Mouse (Mus musculus): ENCODE results near the gene Gal3st2c. TPM values are rescaled to one million over a fixed set of nuclear protein-coding genes. Genes with fewer than 3 reads are reported as not detected.
"Not testable (repeated sequence)": the region's sequence is repeated elsewhere in the genome, so short reads cannot be mapped to it uniquely, and the experiment has no call there.

The Gal3st2c gene
- not detected in 2 replicates for polyA plus RNA-seq (2014; fragmentation: Nextera tagmentation; extraction: Ambion mirVana)

DNA sequence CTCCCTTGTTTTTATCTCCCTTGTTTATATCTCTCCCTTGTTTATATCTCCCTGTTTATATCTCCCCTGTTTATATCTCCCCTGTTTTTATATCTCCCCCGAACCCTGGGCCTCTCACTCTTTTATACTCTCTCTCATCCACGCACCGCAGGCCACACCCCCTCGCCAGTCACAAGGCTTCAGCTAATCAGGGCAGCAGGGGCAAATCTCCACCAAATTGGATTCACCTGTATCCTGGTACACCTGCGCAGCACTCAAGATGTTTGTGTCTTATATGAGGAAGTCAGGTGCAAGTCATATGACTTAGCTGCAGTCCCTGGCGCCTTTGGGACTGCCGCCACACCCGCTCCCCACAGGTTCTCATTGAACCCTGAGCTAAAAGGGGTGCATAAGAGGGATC is at the start of gene Gal3st2c:
Gene Gal3st2c (plus strand): TSS at position 301 of the 400 bp plus-strand sequence.
- H3K27ac ChIP-seq (ENCODE audit: low read depth, low read length); H3K4me3 ChIP-seq (ENCODE audit: low read depth, low read length); H3K9ac ChIP-seq (ENCODE audit: low read length); DNase-seq (ENCODE audit: low spot score); H3K36me3 ChIP-seq (ENCODE audit: control insufficient read depth, insufficient read depth, low read length); H3K4me2 ChIP-seq (ENCODE audit: low read depth, low read length, severe bottlenecking); ATAC-seq (replicated peaks; ENCODE audit: low FRiP score); H3K4me1 ChIP-seq (replicated peaks; ENCODE audit: control insufficient read depth, insufficient read depth, low read length); H3K9me3 ChIP-seq (ENCODE audit: control insufficient read depth, low read length); H3K27me3 ChIP-seq (ENCODE audit: control insufficient read depth, insufficient read depth, low read length): not testable (repeated sequence)
- 90% methylated on average over 6 of the region's 8 CpGs for WGBS

DNA sequence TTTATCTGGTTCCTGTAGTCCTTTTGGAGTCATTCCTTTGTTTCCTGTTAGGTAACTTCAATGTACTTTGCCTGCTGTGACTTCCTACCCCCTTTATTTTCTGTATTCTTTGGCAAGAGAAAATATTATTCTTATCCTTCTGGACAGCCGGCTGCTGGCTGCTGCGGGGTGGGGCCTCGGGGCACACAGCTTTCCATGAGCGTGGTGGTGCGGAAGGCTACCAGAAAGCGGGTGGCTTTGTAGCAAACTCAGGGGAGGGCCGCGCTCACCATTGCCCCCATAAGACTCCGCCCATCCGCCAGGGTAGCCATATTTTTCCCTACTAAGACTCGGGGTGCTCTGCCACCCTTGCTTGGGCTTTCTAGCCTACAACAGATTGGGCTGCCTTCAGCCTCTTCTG is 41.2 kb upstream of the Gal3st2c start:
- not testable (repeated sequence) for H3K4me2 ChIP-seq (ENCODE audit: low read depth, low read length, severe bottlenecking); H3K9ac ChIP-seq (ENCODE audit: low read length); H3K36me3 ChIP-seq (ENCODE audit: control insufficient read depth, insufficient read depth, low read length); DNase-seq (ENCODE audit: low spot score); H3K4me3 ChIP-seq (ENCODE audit: low read depth, low read length); H3K27me3 ChIP-seq (ENCODE audit: control insufficient read depth, insufficient read depth, low read length); H3K4me1 ChIP-seq (replicated peaks; ENCODE audit: control insufficient read depth, insufficient read depth, low read length); H3K9me3 ChIP-seq (ENCODE audit: control insufficient read depth, low read length); H3K27ac ChIP-seq (ENCODE audit: low read depth, low read length)
- no CpG with 5 or more reads among the region's 11 CpGs for WGBS
- peak; percentile 79 for ATAC-seq (replicated peaks; ENCODE audit: low FRiP score)

DNA sequence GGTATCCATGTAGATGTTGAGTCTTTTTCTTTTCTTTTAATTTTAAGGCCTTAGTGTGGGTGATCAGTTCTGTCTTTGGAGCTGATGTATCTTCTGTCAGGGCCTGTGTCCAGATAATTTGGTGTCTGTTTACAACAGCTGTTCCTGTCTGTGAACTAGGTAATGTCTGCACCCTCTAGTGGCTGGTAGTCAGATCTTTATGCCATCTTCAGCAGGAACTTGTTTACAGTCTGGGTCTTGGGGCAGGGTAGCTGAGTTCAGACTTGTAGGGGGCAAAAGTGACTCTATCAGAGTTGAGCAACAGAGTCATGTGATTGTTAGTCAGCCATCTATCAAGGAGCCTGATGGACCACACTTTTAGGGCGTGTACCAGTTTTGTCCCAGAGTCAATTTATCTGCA is 23.8 kb upstream of the Gal3st2c start:
- not testable (repeated sequence) for DNase-seq (ENCODE audit: low spot score); H3K36me3 ChIP-seq (ENCODE audit: control insufficient read depth, insufficient read depth, low read length); H3K9ac ChIP-seq (ENCODE audit: low read length); H3K4me3 ChIP-seq (ENCODE audit: low read depth, low read length); H3K27ac ChIP-seq (ENCODE audit: low read depth, low read length); H3K4me1 ChIP-seq (replicated peaks; ENCODE audit: control insufficient read depth, insufficient read depth, low read length); H3K9me3 ChIP-seq (ENCODE audit: control insufficient read depth, low read length); H3K27me3 ChIP-seq (ENCODE audit: control insufficient read depth, insufficient read depth, low read length); H3K4me2 ChIP-seq (ENCODE audit: low read depth, low read length, severe bottlenecking); ATAC-seq (replicated peaks; ENCODE audit: low FRiP score)
- WGBS = no CpG with 5 or more reads among the region's 1 CpGs

DNA sequence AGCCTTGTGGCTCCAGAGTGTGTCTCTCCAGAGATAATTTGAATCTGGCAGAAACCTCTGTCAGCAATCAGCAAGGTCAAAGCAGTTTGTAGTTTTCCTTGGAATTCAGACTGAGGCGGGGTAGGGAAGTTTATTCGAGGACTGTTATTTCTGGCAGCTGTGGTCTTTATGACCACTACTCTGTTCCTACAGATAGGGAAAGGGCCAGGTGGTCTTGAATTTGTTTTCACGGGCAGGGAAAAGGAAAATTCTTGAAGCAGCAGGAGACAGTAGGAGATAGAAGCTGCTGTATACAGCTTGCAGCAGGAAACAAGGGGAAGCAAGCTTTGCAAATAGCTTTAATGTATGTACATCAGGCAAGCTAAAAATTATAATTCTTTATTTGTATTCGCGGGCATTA is 19.9 kb upstream of the Gal3st2c start:
- H3K9ac ChIP-seq (ENCODE audit: low read length); H3K4me1 ChIP-seq (replicated peaks; ENCODE audit: control insufficient read depth, insufficient read depth, low read length); H3K4me2 ChIP-seq (ENCODE audit: low read depth, low read length, severe bottlenecking); H3K27ac ChIP-seq (ENCODE audit: low read depth, low read length); H3K36me3 ChIP-seq (ENCODE audit: control insufficient read depth, insufficient read depth, low read length); H3K9me3 ChIP-seq (ENCODE audit: control insufficient read depth, low read length); H3K4me3 ChIP-seq (ENCODE audit: low read depth, low read length); DNase-seq (ENCODE audit: low spot score); H3K27me3 ChIP-seq (ENCODE audit: control insufficient read depth, insufficient read depth, low read length); ATAC-seq (replicated peaks; ENCODE audit: low FRiP score): not testable (repeated sequence)
- WGBS = 67% methylated on average over 1 of the region's 5 CpGs

DNA sequence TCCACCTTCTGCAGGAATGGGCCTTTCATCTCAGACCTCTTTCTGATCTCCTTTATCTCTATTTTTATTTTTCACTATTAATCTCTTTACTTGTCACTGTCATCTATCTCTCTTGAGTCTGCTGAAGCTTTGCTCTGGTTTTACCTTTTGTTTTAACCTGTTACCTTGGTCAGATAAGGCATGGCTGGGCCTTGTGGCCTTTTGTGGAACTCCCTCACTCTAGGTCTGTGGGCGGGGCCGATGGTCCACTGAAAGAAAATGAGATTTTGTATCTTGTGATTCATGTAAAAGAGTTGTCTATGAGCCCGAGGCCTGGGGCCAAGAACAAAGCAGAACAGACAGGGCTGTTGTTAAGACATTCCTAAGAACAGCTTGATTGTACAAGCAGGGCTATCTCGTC is 19.5 kb upstream of the Gal3st2c start:
- not testable (repeated sequence) for H3K4me3 ChIP-seq (ENCODE audit: low read depth, low read length); ATAC-seq (replicated peaks; ENCODE audit: low FRiP score); H3K4me2 ChIP-seq (ENCODE audit: low read depth, low read length, severe bottlenecking); H3K9me3 ChIP-seq (ENCODE audit: control insufficient read depth, low read length); H3K9ac ChIP-seq (ENCODE audit: low read length); H3K27me3 ChIP-seq (ENCODE audit: control insufficient read depth, insufficient read depth, low read length); H3K36me3 ChIP-seq (ENCODE audit: control insufficient read depth, insufficient read depth, low read length); H3K4me1 ChIP-seq (replicated peaks; ENCODE audit: control insufficient read depth, insufficient read depth, low read length); H3K27ac ChIP-seq (ENCODE audit: low read depth, low read length); DNase-seq (ENCODE audit: low spot score)
- no CpG with 5 or more reads among the region's 4 CpGs for WGBS

DNA sequence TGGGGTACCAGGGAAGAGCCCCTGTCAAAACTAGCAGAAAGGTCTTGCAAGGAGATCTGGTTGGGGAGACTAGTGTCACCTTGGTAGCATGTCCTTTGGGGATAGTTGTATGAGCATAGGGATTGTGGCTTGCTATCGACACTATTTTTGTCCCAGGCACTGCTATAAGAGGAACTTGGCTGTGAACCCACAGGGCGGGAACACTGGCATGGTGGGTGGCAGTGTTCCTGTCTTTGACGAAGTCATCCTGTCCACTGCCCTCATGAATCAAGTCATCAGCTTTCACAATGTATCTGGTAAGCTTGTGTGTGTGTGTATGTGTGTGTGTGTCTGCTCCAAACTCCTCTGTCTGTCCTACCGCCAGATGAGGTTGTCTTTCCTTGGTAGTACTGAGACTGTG is 14.5 kb upstream of the Gal3st2c start:
- H3K36me3 ChIP-seq (ENCODE audit: control insufficient read depth, insufficient read depth, low read length); DNase-seq (ENCODE audit: low spot score); H3K27me3 ChIP-seq (ENCODE audit: control insufficient read depth, insufficient read depth, low read length); H3K4me2 ChIP-seq (ENCODE audit: low read depth, low read length, severe bottlenecking); H3K4me3 ChIP-seq (ENCODE audit: low read depth, low read length); ATAC-seq (replicated peaks; ENCODE audit: low FRiP score); H3K27ac ChIP-seq (ENCODE audit: low read depth, low read length); H3K9ac ChIP-seq (ENCODE audit: low read length); H3K4me1 ChIP-seq (replicated peaks; ENCODE audit: control insufficient read depth, insufficient read depth, low read length); H3K9me3 ChIP-seq (ENCODE audit: control insufficient read depth, low read length): not testable (repeated sequence)
- WGBS = 83% methylated on average over 1 of the region's 4 CpGs

DNA sequence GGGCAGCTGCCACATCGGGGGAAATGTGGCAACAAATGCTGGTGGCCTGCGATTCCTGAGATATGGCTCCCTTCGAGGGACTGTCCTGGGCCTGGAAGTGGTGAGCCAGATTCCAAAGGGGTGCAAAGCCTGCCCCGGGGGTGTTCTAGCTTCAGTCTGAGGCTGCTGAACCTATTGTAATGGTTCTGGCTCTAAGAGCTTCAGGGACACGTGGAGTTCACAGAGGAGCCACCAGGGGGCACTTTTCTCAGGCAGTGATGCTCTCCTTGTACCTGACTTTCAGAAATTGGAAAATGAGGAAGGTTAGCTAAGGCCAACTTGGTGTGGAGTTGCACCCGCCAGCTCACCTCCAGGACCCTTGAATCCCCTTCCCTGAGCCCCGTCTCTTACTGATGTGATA is 12.0 kb upstream of the Gal3st2c start:
- H3K27ac ChIP-seq (ENCODE audit: low read depth, low read length); H3K4me2 ChIP-seq (ENCODE audit: low read depth, low read length, severe bottlenecking); H3K9me3 ChIP-seq (ENCODE audit: control insufficient read depth, low read length); DNase-seq (ENCODE audit: low spot score); H3K4me3 ChIP-seq (ENCODE audit: low read depth, low read length); H3K36me3 ChIP-seq (ENCODE audit: control insufficient read depth, insufficient read depth, low read length); H3K4me1 ChIP-seq (replicated peaks; ENCODE audit: control insufficient read depth, insufficient read depth, low read length); H3K27me3 ChIP-seq (ENCODE audit: control insufficient read depth, insufficient read depth, low read length); H3K9ac ChIP-seq (ENCODE audit: low read length): not testable (repeated sequence)
- no CpG with 5 or more reads among the region's 7 CpGs for WGBS
- ATAC-seq (replicated peaks; ENCODE audit: low FRiP score) = 0 out of 2 replicates have a peak, but pooled peaks have one; percentile 22

DNA sequence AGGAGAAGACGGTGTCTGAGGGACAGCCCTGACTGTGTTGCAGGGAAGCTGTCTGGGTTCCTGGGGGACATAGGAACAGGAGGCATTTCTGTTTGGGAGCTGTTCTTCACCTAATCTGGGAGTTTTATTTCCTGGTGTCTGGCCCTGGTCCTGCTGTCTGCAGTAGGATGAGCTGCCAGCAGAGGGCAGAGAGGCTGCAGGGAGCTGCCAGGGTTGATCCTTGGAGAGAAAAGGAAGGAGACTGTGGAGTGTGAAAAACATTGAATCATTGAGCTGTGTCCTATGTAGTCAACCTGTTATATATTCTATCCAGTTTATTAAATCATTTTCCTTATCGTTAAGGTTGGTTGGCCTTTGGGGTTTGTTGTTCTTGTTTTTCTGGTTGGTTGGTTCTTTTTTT is 9.4 kb upstream of the Gal3st2c start:
- H3K9ac ChIP-seq (ENCODE audit: low read length); H3K4me2 ChIP-seq (ENCODE audit: low read depth, low read length, severe bottlenecking); H3K9me3 ChIP-seq (ENCODE audit: control insufficient read depth, low read length); H3K36me3 ChIP-seq (ENCODE audit: control insufficient read depth, insufficient read depth, low read length); H3K4me1 ChIP-seq (replicated peaks; ENCODE audit: control insufficient read depth, insufficient read depth, low read length); DNase-seq (ENCODE audit: low spot score); H3K27me3 ChIP-seq (ENCODE audit: control insufficient read depth, insufficient read depth, low read length); H3K4me3 ChIP-seq (ENCODE audit: low read depth, low read length); H3K27ac ChIP-seq (ENCODE audit: low read depth, low read length): not testable (repeated sequence)
- ATAC-seq (replicated peaks; ENCODE audit: low FRiP score) = peak; percentile 59; the same call in 1 of the 2 replicates
- no CpG with 5 or more reads among the region's 2 CpGs for WGBS

DNA sequence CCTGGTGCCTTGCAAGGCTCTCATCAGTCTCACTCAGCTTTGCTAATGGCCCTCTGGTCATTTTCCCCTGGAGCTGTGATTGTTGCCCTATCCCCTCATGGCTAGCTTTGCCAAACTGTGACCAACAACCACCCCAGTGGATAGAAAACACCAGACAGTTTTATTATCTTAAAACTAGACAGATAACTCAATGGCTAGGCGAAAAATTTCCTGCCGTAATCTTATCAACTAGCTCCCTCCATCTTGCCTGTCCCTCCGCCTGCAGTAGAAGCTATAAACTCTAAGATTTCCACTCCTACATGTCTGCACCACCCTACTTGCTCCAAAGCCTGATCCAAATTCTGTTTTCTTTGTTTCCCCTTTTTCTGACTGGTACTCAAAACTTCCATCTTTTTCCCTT is 4.1 kb upstream of the Gal3st2c start:
- H3K4me3 ChIP-seq (ENCODE audit: low read depth, low read length) = no peak overlapping the region
- no peak overlapping the region for H3K4me2 ChIP-seq (ENCODE audit: low read depth, low read length, severe bottlenecking)
- no peak for ATAC-seq (replicated peaks; ENCODE audit: low FRiP score)
- no peak overlapping the region for H3K9ac ChIP-seq (ENCODE audit: low read length)
- no peak overlapping the region for H3K27ac ChIP-seq (ENCODE audit: low read depth, low read length)
- no peaks in the 10 kb centered on the region for H3K27me3 ChIP-seq (ENCODE audit: control insufficient read depth, insufficient read depth, low read length)
- WGBS = 91% methylated on average over 3 of the region's 3 CpGs
- no peak for DNase-seq (ENCODE audit: low spot score)
- H3K4me1 ChIP-seq (replicated peaks; ENCODE audit: control insufficient read depth, insufficient read depth, low read length) = no peaks in the 10 kb centered on the region
- H3K9me3 ChIP-seq (ENCODE audit: control insufficient read depth, low read length) = no peaks in the 10 kb centered on the region
- H3K36me3 ChIP-seq (ENCODE audit: control insufficient read depth, insufficient read depth, low read length) = no peaks in the 10 kb centered on the region
